Mouse (Mus musculus): ENCODE measurements around the gene Mast2. TPM values are rescaled to one million over a fixed set of nuclear protein-coding genes. Genes with fewer than 3 reads are reported as not detected.

The Mast2 gene
- polyA plus RNA-seq (2015; fragmentation: Nextera tagmentation; extraction: Ambion mirVana) = 6.2 and 7.2 TPM in 2 replicates

GRCm38 (mm10) chr4:116464126-116464981, at the start of gene Mast2:
Gene Mast2 (minus strand): TSS chr4:116464183.
- Histone ChIP-seq H3K36me3 (replicated peaks) (no peaks in the 10 kb centered on the region), H3K27me3 (no peaks in the 10 kb centered on the region), H3K4me1 (replicated peaks) (peaks cover 36% of the 10 kb centered on the region), H3K9me3 (replicated peaks) (no peaks in the 10 kb centered on the region), H3K4me2 (peak within 1 kb of the TSS; percentile 88), H3K9ac (peak within 1 kb of the TSS; percentile 98), H3K4me3 (replicated peaks) (peak within 1 kb of the TSS; percentile 95), H3K27ac (replicated peaks) (peak within 1 kb of the TSS; percentile 87)
- WGBS (ENCODE audit: insufficient replicate concordance) = 2% methylated on average over 67 of the region's 68 CpGs
- ATAC-seq (ENCODE audit: insufficient read depth) = peak; percentile 93

DNA sequence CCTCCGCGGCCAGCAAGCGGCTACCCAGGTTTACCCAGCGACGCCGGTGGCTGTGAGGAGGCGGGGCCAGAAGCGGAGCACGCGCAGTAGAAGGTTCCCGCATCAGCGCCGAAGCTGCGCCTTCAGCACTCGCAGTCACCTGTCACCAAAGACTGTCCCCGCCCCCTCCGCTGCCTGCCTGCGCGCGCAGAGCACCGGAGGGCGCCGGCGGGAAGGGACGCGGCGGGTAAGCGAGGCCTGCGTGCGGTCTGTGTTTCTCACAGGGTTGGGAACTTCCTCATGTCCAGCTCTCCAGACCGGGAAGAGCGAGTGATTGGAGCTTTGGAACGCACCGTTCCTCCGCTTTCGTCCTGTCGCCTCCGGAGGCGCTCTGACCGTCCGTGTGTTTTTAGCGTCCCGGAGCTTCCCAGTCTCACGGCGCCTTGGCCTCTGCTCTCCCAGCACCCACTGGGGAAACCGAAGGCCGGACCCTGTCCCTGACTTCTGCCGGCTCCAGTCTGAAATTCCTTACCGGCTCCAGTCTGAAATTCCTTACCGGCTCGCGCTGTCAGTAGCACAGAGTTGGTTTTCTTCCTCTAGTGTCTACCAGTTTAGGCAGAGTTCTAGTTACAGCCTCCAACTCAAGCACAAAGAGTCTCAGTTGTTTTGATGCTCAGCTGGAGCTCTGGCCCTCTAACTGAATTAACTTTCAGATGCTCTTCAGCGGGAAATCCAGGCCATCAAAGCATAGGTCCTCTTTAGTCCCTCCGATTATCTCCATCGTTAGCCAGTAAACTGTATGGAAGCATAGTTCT, 43.6 kb upstream of the Mast2 start, which contains the start of gene Ipp:
Gene Ipp, plus strand, starts transcription at position 125 of the 794 bp plus-strand sequence.
- peak within 1 kb of the TSS; percentile 81 for H3K4me2 ChIP-seq
- ATAC-seq (ENCODE audit: insufficient read depth) = peak; percentile 97
- WGBS (ENCODE audit: insufficient replicate concordance) = under 1% methylated on average over 55 of the region's 55 CpGs
- H3K9ac ChIP-seq = peak within 1 kb of the TSS; percentile 69
- peaks cover 9% of the 10 kb centered on the region; the same call in 1 of the 2 replicates for H3K36me3 ChIP-seq (replicated peaks)
- H3K4me1 ChIP-seq (replicated peaks) = peaks cover 26% of the 10 kb centered on the region
- H3K27ac ChIP-seq (replicated peaks) = peak within 1 kb of the TSS; percentile 77
- no peaks in the 10 kb centered on the region for H3K9me3 ChIP-seq (replicated peaks)
- peak within 1 kb of the TSS; percentile 65 for H3K4me3 ChIP-seq (replicated peaks)
- H3K27me3 ChIP-seq = no peaks in the 10 kb centered on the region

GRCm38 (mm10) chr4:116506886-116507424, 43.0 kb upstream of the Mast2 start:
- peak overlapping the region; percentile 77; the same call in 1 of the 2 replicates for H3K27ac ChIP-seq (replicated peaks)
- 22% methylated on average over 11 of the region's 11 CpGs for WGBS (ENCODE audit: insufficient replicate concordance)

DNA sequence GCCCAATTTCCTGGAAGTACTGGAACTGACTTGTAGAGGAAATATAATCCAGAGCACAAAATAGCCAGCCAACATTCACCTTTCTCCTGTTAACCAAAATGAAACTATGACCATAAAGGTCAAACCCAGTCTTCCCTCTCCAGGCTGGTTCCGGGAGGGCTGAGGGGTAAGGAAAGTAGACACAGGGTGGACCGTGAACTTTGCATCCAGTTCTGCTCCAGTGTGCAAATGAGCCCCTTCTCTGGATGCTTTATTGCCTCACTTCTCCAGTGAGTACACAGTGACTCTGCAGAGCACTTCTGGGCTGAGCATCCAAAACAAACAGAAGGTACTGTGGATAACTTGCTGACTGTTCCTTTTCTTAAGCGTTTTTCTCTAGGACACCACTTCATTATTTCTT, 36.0 kb upstream of the Mast2 start:
- peak; percentile 54 for ATAC-seq (ENCODE audit: insufficient read depth)
- 61% methylated on average over 3 of the region's 3 CpGs for WGBS (ENCODE audit: insufficient replicate concordance)
- H3K4me3 ChIP-seq (replicated peaks) = no peak overlapping the region

More at GRCm38 (mm10) chr4:116506886-116507424, 43.0 kb upstream of the Mast2 start:
- Histone ChIP-seq H3K4me3 (replicated peaks) (peak overlapping the region; percentile 65), H3K27me3 (no peaks in the 10 kb centered on the region), H3K4me2 (peak overlapping the region; percentile 81), H3K4me1 (replicated peaks) (peaks cover 26% of the 10 kb centered on the region), H3K9me3 (replicated peaks) (no peaks in the 10 kb centered on the region), H3K36me3 (replicated peaks) (peaks cover 9% of the 10 kb centered on the region; the same call in 1 of the 2 replicates), H3K9ac (peak overlapping the region; percentile 69)
- peak; percentile 4; the same call in 1 of the 2 replicates for ATAC-seq (ENCODE audit: insufficient read depth)

DNA sequence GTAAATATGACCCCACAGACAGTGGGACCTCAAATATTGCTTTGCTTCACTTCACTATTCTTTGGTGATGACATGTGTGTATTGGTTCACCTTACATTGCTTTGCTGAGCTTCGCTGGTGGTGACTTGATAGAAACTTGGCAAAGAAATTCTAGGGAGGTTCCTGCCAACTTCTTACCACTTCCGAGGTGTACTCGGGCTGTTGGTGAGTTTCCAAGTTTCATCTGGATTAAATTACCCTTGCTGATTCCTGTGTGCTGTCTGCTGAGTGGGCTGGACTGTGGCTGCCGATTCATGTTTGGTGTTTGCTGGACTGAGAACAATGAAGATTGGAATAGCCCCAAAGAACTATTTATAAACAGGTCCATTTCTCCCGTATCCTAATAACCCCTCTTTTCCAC, 29.7 kb upstream of the Mast2 start:
- no peak overlapping the region for H3K27ac ChIP-seq (replicated peaks)
- no peaks in the 10 kb centered on the region for H3K36me3 ChIP-seq (replicated peaks)
- 68% methylated on average over 5 of the region's 5 CpGs for WGBS (ENCODE audit: insufficient replicate concordance)
- peaks cover 8% of the 10 kb centered on the region for H3K27me3 ChIP-seq
- ATAC-seq (ENCODE audit: insufficient read depth) = no peak
- no peaks in the 10 kb centered on the region for H3K9me3 ChIP-seq (replicated peaks)
- H3K9ac ChIP-seq = no peak overlapping the region
- no peak overlapping the region for H3K4me2 ChIP-seq
- no peak overlapping the region for H3K4me3 ChIP-seq (replicated peaks)
- H3K4me1 ChIP-seq (replicated peaks) = peaks cover 11% of the 10 kb centered on the region

More for the DNA sequence above, 36.0 kb upstream of the Mast2 start:
- Histone ChIP-seq H3K36me3 (replicated peaks) (no peaks in the 10 kb centered on the region), H3K27me3 (no peaks in the 10 kb centered on the region), H3K27ac (replicated peaks) (no peak overlapping the region), H3K9ac (no peak overlapping the region), H3K9me3 (replicated peaks) (no peaks in the 10 kb centered on the region), H3K4me1 (replicated peaks) (peaks cover 5% of the 10 kb centered on the region), H3K4me2 (no peak overlapping the region)

DNA sequence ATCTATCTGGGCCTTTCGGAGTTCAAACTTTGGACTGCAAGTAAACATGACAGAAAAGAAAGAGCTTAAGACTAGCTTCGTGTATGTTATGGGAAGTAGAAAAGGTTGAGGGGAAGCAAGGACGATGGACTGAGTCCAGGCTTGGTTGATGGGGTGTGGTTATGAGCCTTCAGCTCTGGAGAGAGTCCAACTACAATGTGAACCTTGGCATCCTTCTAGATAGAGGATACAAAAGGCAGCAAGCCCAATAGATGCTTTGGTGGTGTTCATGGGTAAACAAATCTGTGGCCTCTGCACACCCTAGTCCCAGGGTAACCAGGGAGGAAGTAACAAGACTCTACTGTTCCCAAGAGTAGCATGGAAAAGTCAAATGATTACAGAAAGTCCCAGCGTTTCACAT, 28.5 kb upstream of the Mast2 start:
- H3K4me2 ChIP-seq = no peak overlapping the region
- no peak overlapping the region for H3K9ac ChIP-seq
- no peaks in the 10 kb centered on the region for H3K9me3 ChIP-seq (replicated peaks)
- H3K27ac ChIP-seq (replicated peaks) = no peak overlapping the region
- H3K4me3 ChIP-seq (replicated peaks) = no peak overlapping the region
- WGBS (ENCODE audit: insufficient replicate concordance) = 49% methylated on average over 4 of the region's 4 CpGs
- H3K27me3 ChIP-seq = peaks cover 8% of the 10 kb centered on the region
- no peaks in the 10 kb centered on the region for H3K36me3 ChIP-seq (replicated peaks)
- H3K4me1 ChIP-seq (replicated peaks) = peaks cover 11% of the 10 kb centered on the region
- ATAC-seq (ENCODE audit: insufficient read depth) = no peak

- H3K9me3 ChIP-seq (replicated peaks) = no peaks in the 10 kb centered on the region
- no peak overlapping the region for H3K27ac ChIP-seq (replicated peaks)
- H3K4me3 ChIP-seq (replicated peaks) = no peak overlapping the region
- no peaks in the 10 kb centered on the region for H3K36me3 ChIP-seq (replicated peaks)
- peaks cover 8% of the 10 kb centered on the region for H3K27me3 ChIP-seq
- no peak overlapping the region for H3K4me2 ChIP-seq
- peaks cover 11% of the 10 kb centered on the region for H3K4me1 ChIP-seq (replicated peaks)
- ATAC-seq (ENCODE audit: insufficient read depth) = no peak
- H3K9ac ChIP-seq = no peak overlapping the region
- WGBS (ENCODE audit: insufficient replicate concordance) = 84% methylated on average over 2 of the region's 2 CpGs
These were observed 27.9 kb upstream of the Mast2 start for GRCm38 (mm10) chr4:116491886-116492285.

DNA sequence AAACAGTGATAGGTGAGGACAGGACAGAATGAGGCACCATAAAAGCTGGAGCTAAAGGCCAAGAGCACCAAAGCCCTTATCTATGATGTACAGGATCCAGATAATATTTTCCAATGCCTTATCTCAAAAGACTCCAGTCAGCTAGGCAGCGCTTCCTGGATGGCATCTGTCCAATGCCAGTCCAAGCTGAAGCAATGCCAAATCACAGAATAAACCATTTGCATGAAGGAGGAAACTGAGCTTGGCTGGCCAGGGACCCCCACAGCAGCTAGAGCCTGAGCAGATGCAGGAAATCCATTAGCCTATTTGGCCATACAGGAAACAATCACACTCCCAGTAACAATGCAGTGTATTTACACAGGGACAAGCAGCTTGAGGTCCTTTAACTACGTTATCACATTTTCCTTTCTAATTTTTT, 27.1 kb upstream of the Mast2 start:
- Histone ChIP-seq H3K9ac (no peak overlapping the region), H3K36me3 (replicated peaks) (no peaks in the 10 kb centered on the region), H3K9me3 (replicated peaks) (no peaks in the 10 kb centered on the region), H3K27me3 (peaks cover 8% of the 10 kb centered on the region), H3K4me3 (replicated peaks) (no peak overlapping the region), H3K27ac (replicated peaks) (no peak overlapping the region), H3K4me2 (no peak overlapping the region), H3K4me1 (replicated peaks) (peaks cover 11% of the 10 kb centered on the region)
- ATAC-seq (ENCODE audit: insufficient read depth) = no peak
- 17% methylated on average over 2 of the region's 2 CpGs for WGBS (ENCODE audit: insufficient replicate concordance)

DNA sequence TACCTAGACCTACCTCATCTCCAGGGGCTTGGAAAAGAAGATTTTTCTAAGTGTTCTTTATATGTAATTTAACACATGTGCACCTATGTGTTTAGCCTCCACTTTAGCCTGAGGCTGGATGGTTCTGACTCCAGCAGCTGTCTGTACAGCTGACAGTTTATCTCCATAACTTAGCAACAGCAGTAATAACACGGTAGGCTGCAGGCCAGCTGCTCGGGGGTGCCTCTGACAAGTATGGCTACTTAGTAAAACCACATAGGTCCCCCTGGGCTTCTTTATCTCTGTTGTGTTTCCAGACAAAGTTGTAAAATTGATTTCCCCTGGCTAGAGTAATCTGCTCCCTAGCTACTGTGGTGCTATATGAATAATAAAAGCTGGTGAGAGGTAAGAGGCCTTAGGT, 19.5 kb upstream of the Mast2 start:
- Histone ChIP-seq H3K36me3 (replicated peaks) (no peaks in the 10 kb centered on the region), H3K9ac (no peak overlapping the region), H3K4me1 (replicated peaks) (peaks cover 16% of the 10 kb centered on the region), H3K27me3 (no peaks in the 10 kb centered on the region; the same call in 1 of the 2 replicates), H3K4me2 (no peak overlapping the region), H3K4me3 (replicated peaks) (no peak overlapping the region), H3K27ac (replicated peaks) (no peak overlapping the region), H3K9me3 (replicated peaks) (no peaks in the 10 kb centered on the region)
- WGBS (ENCODE audit: insufficient replicate concordance) = 13% methylated on average over 2 of the region's 2 CpGs
- no peak for ATAC-seq (ENCODE audit: insufficient read depth)

DNA sequence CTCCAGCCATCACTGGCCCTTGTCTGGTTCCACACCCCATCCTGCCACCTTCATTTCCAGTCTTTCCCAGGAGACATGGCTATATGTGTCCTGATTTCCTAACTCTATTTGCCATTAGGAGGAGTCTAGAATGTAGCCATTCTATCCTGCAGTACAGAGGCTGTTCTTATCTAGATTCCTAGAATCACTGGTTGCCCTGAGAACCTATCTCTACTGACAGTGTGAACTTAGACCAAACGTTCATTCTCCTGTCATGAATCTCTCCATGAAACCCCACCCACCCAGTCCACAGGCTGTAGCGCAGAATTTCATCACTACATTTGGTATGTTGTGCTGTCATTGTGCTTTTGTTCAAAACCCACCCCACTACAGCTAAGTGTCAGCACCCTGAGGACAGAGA, 17.3 kb upstream of the Mast2 start:
- no peaks in the 10 kb centered on the region for H3K9me3 ChIP-seq (replicated peaks)
- peak; percentile 57; the same call in 1 of the 2 replicates for ATAC-seq (ENCODE audit: insufficient read depth)
- WGBS (ENCODE audit: insufficient replicate concordance) = 12% methylated on average over 2 of the region's 2 CpGs
- H3K27ac ChIP-seq (replicated peaks) = no peak overlapping the region
- no peak overlapping the region for H3K4me3 ChIP-seq (replicated peaks)
- H3K4me1 ChIP-seq (replicated peaks) = peaks cover 16% of the 10 kb centered on the region
- no peaks in the 10 kb centered on the region for H3K36me3 ChIP-seq (replicated peaks)
- no peak overlapping the region for H3K9ac ChIP-seq
- no peaks in the 10 kb centered on the region for H3K27me3 ChIP-seq
- no peak overlapping the region for H3K4me2 ChIP-seq
